Mouse (Mus musculus): Measurements from ENCODE around the gene Arhgef17. TPM values are rescaled to one million over a fixed set of nuclear protein-coding genes. Genes with fewer than 3 reads are reported as not detected.

Gene Arhgef17
- polyA plus RNA-seq, 1 experiment: 1.3 TPM

DNA sequence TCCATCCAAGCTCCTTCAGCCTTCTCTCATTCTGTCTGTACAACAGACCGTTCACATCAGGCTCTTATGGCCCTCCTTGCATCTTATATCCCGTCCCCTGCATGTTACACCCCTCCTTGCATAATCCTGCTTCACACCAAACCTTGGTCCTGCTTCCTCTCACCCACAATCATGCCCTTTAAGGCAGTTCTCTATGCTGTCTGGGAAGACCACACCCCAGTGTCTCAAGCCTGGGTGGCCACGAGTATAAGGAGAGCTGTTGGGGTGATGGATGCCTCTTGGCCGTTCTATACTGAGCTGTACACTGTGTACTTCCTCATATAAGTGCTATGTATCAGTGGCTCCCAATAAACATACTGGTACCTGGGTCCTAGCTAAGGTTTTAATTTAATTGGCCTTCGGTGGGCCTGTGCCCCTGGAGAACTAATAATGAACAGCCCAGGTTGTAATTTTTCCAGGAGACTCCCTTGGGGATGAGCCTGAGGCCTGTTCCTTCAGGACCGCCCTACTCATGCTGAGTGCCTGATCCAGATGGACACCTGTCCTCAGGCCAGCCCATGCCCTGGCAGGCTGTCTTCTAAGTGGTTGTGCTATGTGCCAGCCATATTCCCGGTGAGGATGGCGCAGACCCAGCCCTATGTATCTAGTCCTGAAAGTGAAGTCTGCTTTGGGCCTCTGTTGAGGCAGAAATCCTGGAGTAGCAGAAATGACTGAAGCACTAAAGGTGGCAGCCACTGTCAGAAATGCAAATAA lies 61.9 kb downstream of the Arhgef17 start:
- H3K27me3 ChIP-seq (replicated peaks): peaks cover 3% of the 10 kb centered on the region
- H3K36me3 ChIP-seq (replicated peaks; ENCODE audit: low read length): no peaks in the 10 kb centered on the region
- no peak overlapping the region for H3K4me3 ChIP-seq (replicated peaks)
- TF ChIP-seq FLI1 (IDR thresholded peaks at IDR 0.05; ENCODE audit: low read length): no peak
- no peak for TF ChIP-seq GATA1 (IDR thresholded peaks at IDR 0.05; ENCODE audit: borderline replicate concordance, low read length)
- H3K4me1 ChIP-seq: peaks cover 65% of the 10 kb centered on the region
- H3K9me3 ChIP-seq: no peaks in the 10 kb centered on the region

DNA sequence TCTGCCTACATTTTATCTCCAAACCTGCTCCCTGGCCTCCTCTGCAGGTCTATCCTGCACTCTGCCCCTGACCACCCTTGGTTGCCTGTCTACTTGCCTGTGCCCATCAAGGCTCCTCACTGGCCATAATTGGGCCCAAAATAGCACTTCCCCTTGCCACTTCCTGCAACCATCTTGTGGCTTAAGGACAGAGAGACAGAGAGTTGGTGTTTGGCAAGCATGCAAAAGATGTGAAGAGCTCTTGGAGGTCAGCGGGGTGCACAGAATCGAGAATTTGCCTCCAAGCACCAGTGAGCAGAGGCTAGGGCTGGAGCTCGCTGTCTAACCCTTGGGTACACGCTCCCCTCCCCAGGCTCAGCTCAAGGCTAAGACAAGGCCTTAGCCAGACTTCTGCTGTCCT lies 63.4 kb downstream of the Arhgef17 start:
- H3K36me3 ChIP-seq (replicated peaks; ENCODE audit: low read length): no peaks in the 10 kb centered on the region
- TF ChIP-seq FLI1 (IDR thresholded peaks at IDR 0.05; ENCODE audit: low read length) (no peak), GATA1 (IDR thresholded peaks at IDR 0.05; ENCODE audit: borderline replicate concordance, low read length) (no peak)
- peaks cover 59% of the 10 kb centered on the region for H3K4me1 ChIP-seq
- no peaks in the 10 kb centered on the region for H3K9me3 ChIP-seq
- peak overlapping the region; percentile 59 for H3K4me3 ChIP-seq (replicated peaks)
- peaks cover 5% of the 10 kb centered on the region for H3K27me3 ChIP-seq (replicated peaks)

DNA sequence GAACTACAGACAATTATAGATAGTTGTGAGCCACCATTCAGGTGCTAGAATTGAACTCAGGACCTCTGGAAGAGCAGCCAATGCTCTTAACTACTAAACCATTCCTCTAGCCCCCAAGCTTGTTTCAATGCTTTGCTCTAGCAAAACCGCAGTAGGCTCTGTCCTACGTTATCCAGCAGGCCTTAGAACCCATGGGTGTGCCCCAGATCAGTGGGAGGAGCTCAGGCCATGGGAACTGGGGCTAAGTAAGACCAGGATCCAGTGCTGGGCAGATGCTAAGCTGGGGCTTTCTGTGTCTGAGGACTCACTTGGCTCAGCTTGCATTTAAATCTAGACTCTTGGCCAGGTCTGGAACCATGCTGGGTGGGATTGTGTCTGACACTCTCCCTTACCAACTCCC lies 64.3 kb downstream of the Arhgef17 start:
- H3K36me3 ChIP-seq (replicated peaks; ENCODE audit: low read length): no peaks in the 10 kb centered on the region
- no peak overlapping the region for H3K4me3 ChIP-seq (replicated peaks)
- H3K4me1 ChIP-seq: peaks cover 56% of the 10 kb centered on the region
- TF ChIP-seq FLI1 (IDR thresholded peaks at IDR 0.05; ENCODE audit: low read length): no peak
- no peak for TF ChIP-seq GATA1 (IDR thresholded peaks at IDR 0.05; ENCODE audit: borderline replicate concordance, low read length)
- H3K27me3 ChIP-seq (replicated peaks): peaks cover 1% of the 10 kb centered on the region
- H3K9me3 ChIP-seq: no peaks in the 10 kb centered on the region

DNA sequence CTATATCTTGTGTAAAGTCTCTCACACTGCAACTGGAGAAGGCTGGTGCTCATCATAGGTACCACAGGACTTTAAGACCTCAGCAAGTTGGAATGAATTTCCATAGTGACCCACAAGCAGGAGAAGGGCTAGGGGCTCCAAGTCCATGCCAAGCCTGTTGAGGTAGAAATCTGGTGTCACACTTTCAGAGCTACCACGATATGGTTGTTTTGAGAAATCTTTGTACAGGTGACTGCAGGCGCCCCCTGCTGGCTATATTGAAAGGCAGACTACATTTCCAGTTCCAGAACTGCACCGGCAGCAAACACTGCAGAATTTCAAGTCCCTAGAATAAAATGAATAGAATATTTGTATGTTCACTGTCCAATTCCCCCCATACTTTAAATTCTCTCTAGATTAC lies 65.2 kb downstream of the Arhgef17 start:
- TF ChIP-seq FLI1 (IDR thresholded peaks at IDR 0.05; ENCODE audit: low read length): no peak
- no peak for TF ChIP-seq GATA1 (IDR thresholded peaks at IDR 0.05; ENCODE audit: borderline replicate concordance, low read length)
- H3K4me3 ChIP-seq (replicated peaks): no peak overlapping the region
- peaks cover 1% of the 10 kb centered on the region for H3K27me3 ChIP-seq (replicated peaks)
- H3K9me3 ChIP-seq: no peaks in the 10 kb centered on the region
- peaks cover 62% of the 10 kb centered on the region for H3K4me1 ChIP-seq
- H3K36me3 ChIP-seq (replicated peaks; ENCODE audit: low read length): no peaks in the 10 kb centered on the region

DNA sequence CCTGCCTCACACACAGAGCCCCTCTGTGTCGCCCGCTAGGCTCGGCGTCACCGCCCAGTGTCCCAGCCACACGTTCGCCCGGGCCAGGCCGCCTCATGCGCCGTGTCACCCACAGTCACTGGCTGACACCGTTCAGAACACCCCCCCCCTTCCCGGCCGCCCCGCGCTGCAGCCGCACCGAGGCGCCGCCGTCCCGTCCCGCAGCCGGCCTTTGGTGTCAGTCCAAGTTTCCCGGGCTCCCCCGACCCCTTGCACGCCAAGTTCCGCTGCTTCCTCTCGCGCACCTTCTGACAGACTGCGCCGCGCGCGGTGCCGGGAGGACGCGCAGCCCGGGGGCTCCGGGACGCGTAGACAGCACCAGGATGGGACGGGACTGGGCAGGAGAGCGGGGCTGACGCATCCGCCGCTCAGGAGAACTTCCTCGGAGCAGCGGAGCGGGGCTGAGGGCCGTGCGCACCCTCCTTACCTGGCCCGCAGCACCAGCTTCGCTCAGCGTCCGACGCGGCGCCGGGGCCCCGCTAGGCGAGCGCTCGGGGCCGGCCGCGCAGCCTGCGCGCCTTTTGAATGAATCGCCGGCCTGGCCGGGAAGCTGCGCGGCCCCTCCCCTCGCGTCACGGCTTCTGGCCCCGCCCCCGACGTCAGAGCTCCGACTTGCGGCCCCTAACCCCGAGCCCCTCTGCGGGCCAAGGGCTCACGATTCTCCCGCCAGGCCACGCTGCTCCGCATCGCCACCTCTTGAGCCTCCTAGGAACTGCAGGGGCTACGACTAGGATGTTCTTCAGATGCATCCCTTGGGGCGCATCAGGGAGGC lies 68.9 kb downstream of the Arhgef17 start, which contains the start of gene Relt:
Gene Relt (minus strand): TSS at position 619 of the 811 bp plus-strand sequence.
- TF ChIP-seq FLI1 (IDR thresholded peaks at IDR 0.05; ENCODE audit: low read length) (no peak), GATA1 (IDR thresholded peaks at IDR 0.05; ENCODE audit: borderline replicate concordance, low read length) (no peak)
- Histone ChIP-seq H3K36me3 (replicated peaks; ENCODE audit: low read length) (peaks cover 30% of the 10 kb centered on the region), H3K4me3 (replicated peaks) (peak within 1 kb of the TSS; percentile 96), H3K4me1 (peaks cover 70% of the 10 kb centered on the region), H3K9me3 (no peaks in the 10 kb centered on the region), H3K27me3 (replicated peaks) (peaks cover 1% of the 10 kb centered on the region)

DNA sequence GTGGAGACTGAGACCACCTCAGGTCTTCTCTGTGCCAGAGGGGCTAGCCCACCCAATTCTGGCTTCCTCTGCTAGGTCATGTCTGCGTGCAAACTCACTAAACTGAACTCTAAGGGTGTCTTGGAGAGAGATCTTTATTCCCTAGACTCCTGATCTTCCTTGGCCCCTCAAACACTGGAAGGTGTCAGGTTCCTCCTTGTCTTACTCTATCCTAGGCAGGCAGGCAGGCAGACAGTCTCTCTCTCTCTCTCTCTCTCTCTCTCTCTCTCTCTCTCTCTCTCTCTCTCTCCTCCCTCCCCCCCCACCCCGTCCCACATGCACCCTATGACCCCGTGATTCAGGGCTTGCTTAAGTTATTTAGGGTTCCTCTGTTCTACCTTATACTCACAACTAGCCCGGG lies 69.6 kb downstream of the Arhgef17 start:
- Histone ChIP-seq H3K27me3 (replicated peaks) (peaks cover 1% of the 10 kb centered on the region), H3K4me1 (peaks cover 70% of the 10 kb centered on the region)

DNA sequence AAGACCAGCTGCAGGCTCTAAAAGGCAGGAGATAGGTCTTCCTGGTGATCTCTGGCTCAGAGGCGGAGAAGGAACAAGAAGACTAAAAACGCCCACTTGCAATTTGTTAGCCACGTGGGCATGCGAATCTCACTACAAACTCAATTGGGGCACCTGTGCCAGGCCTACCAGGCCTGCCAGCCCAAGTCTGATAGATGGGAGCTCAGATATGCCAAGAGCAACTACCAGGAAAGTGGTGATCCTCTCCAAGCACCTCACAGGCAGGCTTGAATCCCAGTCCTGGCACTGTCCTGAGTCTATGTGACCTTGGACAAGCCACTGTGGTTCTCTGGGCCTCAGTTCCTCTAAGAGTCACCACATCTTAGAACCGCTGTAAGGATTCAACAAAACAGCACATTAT lies 70.7 kb downstream of the Arhgef17 start:
- Histone ChIP-seq H3K4me3 (replicated peaks) (no peak overlapping the region), H3K36me3 (replicated peaks; ENCODE audit: low read length) (peaks cover 39% of the 10 kb centered on the region), H3K27me3 (replicated peaks) (peaks cover 1% of the 10 kb centered on the region), H3K9me3 (no peaks in the 10 kb centered on the region), H3K4me1 (peaks cover 75% of the 10 kb centered on the region)
- no peak for TF ChIP-seq GATA1 (IDR thresholded peaks at IDR 0.05; ENCODE audit: borderline replicate concordance, low read length)
- no peak for TF ChIP-seq FLI1 (IDR thresholded peaks at IDR 0.05; ENCODE audit: low read length)

More for the DNA sequence above, 69.6 kb downstream of the Arhgef17 start:
- Histone ChIP-seq H3K36me3 (replicated peaks; ENCODE audit: low read length) (peaks cover 37% of the 10 kb centered on the region), H3K9me3 (no peaks in the 10 kb centered on the region), H3K4me3 (replicated peaks) (peak overlapping the region; percentile 96)
- TF ChIP-seq GATA1 (IDR thresholded peaks at IDR 0.05; ENCODE audit: borderline replicate concordance, low read length) (no peak), FLI1 (IDR thresholded peaks at IDR 0.05; ENCODE audit: low read length) (no peak)

DNA sequence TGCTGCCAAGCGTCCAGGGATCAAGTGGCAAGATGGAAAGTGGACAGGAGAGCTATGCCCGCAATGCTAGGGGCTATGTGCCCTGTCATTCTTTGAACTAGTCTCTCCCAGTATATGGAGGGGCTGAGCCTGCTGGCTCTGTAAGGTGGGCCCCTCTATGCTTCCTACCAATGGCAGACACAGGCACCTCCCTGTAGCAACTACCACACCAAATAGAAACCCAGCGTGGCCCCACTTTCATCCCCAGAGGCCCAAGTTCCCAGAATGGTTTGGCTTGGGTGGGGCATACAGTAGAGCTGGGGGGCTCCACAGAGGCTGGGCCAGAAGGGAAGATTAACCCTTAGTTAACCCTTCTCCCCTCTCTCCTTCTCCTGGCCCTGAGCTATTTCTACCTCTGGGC lies 71.5 kb downstream of the Arhgef17 start:
- H3K36me3 ChIP-seq (replicated peaks; ENCODE audit: low read length): peaks cover 39% of the 10 kb centered on the region
- TF ChIP-seq FLI1 (IDR thresholded peaks at IDR 0.05; ENCODE audit: low read length) (no peak), GATA1 (IDR thresholded peaks at IDR 0.05; ENCODE audit: borderline replicate concordance, low read length) (no peak)
- no peak overlapping the region for H3K4me3 ChIP-seq (replicated peaks)
- peaks cover 81% of the 10 kb centered on the region for H3K4me1 ChIP-seq
- peaks cover 1% of the 10 kb centered on the region for H3K27me3 ChIP-seq (replicated peaks)
- H3K9me3 ChIP-seq: no peaks in the 10 kb centered on the region

DNA sequence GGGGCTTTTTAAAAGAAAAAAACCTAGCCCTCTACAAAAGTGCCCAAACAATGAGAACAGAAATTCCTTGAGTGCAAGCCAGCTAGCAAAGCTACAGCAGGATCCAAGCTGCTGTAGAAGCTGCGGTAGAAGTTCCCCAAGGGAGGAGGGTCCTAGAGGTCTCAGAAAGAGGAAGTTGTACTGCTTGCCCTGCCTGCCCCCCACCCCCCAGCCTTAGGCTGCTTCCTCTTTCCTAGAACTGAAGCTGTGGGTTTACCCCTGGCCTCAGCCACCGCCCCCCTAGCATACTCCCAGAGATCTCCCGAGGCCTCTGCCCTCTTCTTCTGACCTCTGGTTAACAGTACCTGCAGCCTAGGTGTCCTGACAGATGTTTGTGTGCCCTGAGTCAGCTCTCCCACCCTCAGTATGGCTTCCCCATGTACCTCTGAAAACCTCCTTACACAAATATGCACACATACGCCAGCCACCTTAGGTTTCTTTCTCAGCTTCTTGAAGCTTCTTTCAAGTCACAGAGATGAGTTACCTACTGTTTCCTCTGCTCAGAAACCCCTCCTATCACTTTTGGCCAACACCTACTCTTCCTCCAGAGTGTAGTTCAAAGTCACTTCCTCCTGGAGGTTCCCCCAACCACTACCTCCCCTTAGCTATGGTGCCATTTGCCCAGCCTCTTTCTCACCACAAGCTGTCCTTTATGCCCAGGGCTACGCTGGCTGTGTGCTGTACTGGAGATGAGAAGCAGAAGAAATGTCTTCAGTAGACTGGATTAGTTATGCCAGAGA lies 75.9 kb downstream of the Arhgef17 start:
- H3K4me3 ChIP-seq (replicated peaks): peak overlapping the region; percentile 87
- no peaks in the 10 kb centered on the region for H3K9me3 ChIP-seq
- H3K27me3 ChIP-seq (replicated peaks): no peaks in the 10 kb centered on the region
- peaks cover 100% of the 10 kb centered on the region for H3K4me1 ChIP-seq
- TF ChIP-seq FLI1 (IDR thresholded peaks at IDR 0.05; ENCODE audit: low read length) (no peak), GATA1 (IDR thresholded peaks at IDR 0.05; ENCODE audit: borderline replicate concordance, low read length) (no peak)
- peaks cover 60% of the 10 kb centered on the region for H3K36me3 ChIP-seq (replicated peaks; ENCODE audit: low read length)
